Mouse (Mus musculus) spleen, postnatal 10 days (tissue): ENCODE results near the gene Ssu72.

Experiments
- DNase-seq, 2 experiments: peaks; one replicate each; pipeline ENCODE4 v3.0.0; 2021 to 2022; ENCODE audit warnings: low spot score in 2 of 2

The Ssu72 gene

DNA sequence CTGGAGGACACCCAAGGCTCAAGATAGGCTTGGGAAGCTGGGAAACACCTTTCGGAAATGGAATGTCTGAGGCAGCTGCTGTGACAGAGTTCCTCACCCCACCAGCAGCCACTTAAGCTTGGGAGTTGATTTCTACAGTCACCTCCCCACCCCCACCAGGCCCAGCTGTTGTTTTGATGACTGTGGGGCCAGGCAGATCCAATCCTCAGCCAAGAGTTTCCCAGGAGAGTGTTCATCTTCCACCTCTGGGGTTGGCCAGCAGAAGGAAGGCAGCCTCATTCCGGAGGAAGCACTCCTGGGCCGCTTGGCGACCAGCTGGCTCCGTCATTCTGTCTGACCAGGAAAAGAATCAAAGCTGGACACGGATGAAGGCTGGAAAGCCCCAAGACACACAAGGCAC is 76.3 kb downstream of the Ssu72 start:
- DNase-seq: peak in 1 of 2 experiments; percentile 18
